Mouse (Mus musculus) cortical plate, adult 2 months (tissue): ENCODE data around the gene 4930524B15Rik. TPM values are rescaled to one million over a fixed set of nuclear protein-coding genes. Genes with fewer than 3 reads are reported as not detected.
"Not testable (repeated sequence)": the region's sequence is repeated elsewhere in the genome, so short reads cannot be mapped to it uniquely, and the experiment has no call there.

Experiments
- H3K27ac ChIP-seq: fragments of 200-500 bp; 2 replicates; pipeline ENCODE4 v1.5.1; 2012; ENCODE audit warnings: low read length, control low read depth, inconsistent platforms; ENCODE audit not compliant: insufficient read depth
- H3K4me1 ChIP-seq: fragments of 200-500 bp; 2 replicates; pipeline ENCODE4 v1.6.1; 2011; ENCODE audit warnings: low read length; ENCODE audit not compliant: control insufficient read depth, insufficient read depth
- H3K4me3 ChIP-seq: fragments of 200-500 bp; 2 replicates; pipeline ENCODE4 v1.5.1; 2011; ENCODE audit warnings: mild to moderate bottlenecking, low read length, control low read depth; ENCODE audit not compliant: insufficient read depth
- CTCF ChIP-seq: fragments of 200-500 bp; IDR thresholded peaks from 2 replicates; pipeline ENCODE4 v1.5.1; 2011; ENCODE audit warnings: mild to moderate bottlenecking, control low read depth, low read length; ENCODE audit not compliant: insufficient read depth; ENCODE audit errors: extremely low read depth
- POLR2A ChIP-seq: fragments of 200-500 bp; IDR thresholded peaks from 2 replicates; pipeline ENCODE4 v1.6.1; 2011; ENCODE audit warnings: mild to moderate bottlenecking, low read length, control low read depth; ENCODE audit not compliant: insufficient read depth; ENCODE audit errors: extremely low read depth
- polyA plus RNA-seq: library from polyadenylated mRNA; depleted of rRNA; stranded (reverse); fragments of >200 nt; gene quantifications from 2 replicates; pipeline ENCODE4 v1.2.3, GENCODE M21; 2012

The 4930524B15Rik gene
- polyA plus RNA-seq, 1 experiment = 0.15 TPM

DNA sequence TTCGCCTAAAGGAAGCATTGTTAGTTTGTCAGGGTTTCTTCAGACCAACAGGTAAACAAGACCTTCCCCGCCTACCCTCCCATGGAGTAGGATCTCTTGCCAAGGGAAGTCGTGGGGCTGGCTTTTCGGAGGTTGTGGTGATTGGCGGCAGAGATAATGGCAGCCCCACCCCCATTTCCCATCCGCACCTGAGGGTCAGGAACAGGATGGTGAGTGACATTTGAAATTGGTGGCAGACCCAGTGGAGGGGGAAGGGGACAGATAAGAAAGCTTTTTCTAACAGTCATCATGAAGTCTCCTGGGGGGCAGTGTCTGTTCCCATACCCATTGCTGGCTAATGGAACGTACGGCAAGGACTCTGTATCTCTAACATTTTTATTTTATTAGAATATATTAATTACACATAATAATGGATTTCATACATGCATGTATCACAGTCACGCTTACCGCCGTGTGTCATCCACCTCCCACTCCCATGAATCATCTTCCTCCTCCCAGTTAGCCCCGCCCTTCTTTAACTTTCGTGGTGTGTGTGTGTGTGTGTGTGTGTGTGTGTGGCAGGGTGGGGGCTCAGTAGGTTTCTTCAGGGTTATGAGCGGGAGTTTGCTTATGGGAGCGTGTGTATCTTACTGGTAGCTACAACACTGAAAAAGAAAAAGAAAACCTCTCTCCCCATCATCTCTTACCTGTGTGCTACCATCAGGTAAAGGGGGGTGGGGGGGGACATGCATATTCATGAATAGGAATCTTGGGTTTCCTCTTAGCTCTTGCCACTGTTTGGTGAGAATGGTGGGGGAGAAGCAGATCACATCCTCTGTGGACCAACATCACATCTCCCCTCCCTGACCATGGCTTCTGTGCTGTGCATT, 16.7 kb upstream of the 4930524B15Rik start:
- peak overlapping the region; percentile 36 for H3K4me3 ChIP-seq
- no peaks in the 10 kb centered on the region for H3K4me1 ChIP-seq
- no peak overlapping the region for H3K27ac ChIP-seq
- no peak for TF ChIP-seq CTCF
- TF ChIP-seq POLR2A = no peak

DNA sequence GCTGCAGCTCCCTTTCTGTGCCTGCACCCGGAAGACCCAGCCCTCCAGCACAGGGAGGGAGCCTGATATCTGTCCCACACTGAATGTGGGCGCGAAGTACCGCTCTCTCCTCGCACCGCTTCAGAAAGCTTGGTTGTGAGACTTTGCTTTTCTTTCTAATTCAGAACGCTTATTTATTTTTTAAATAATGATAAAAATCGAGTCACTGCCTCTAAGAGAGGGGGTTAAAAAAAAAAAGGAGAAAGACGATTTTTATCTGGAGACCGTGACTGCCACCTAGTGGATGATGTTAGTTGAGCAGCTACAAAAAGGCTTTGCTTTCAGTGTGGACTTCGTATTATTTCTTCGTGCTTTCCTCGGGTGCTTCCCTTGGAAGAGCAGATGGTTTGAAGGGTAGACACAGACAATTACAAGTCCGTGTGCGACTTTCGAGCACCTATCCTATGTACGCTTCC, 16.0 kb upstream of the 4930524B15Rik start:
- Histone ChIP-seq H3K27ac (no peak overlapping the region), H3K4me1 (no peaks in the 10 kb centered on the region), H3K4me3 (peak overlapping the region; percentile 36)
- TF ChIP-seq POLR2A (no peak), CTCF (peak; percentile 52; the same call in 1 of the 2 replicates)

DNA sequence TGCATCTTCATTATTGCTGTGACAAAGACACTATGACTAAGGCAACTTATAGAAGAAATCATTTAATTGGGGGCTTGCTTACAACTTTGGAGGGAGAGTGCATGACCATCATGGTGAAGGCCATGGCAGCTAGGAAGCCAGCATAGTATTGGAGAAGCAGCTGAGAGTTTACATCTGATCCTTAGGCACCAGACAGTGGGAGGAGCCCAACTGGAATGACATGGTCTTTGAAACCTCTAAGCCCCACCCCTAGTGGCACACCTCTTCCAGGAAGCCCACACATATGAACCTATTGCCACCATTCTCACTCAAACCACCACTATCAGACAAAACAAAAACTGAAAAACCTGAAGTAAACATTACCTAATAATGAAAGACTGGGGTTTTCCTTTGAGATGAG, 5.3 kb upstream of the 4930524B15Rik start:
- Histone ChIP-seq H3K27ac (no peak overlapping the region), H3K4me3 (no peak overlapping the region), H3K4me1 (no peaks in the 10 kb centered on the region)
- TF ChIP-seq CTCF = no peak
- TF ChIP-seq POLR2A = no peak

DNA sequence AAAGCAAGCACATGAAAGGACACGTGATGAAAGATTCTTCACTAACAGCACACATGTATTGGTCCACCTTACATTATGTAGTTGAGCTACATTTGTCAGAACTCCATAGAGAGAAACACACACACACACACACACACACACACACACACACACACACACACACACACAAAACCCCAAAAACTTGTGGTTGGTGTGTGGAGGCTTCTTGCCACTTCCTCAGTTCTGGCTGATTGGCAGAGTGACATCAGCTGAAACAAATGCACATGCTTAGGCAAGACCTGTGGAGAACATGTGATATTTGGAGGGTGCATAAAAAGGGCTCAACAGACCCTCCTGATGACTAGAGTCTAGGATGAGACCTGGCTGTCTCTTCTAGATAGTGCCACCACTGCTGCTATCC, 1.4 kb upstream of the 4930524B15Rik start:
- Histone ChIP-seq H3K27ac (no peak overlapping the region), H3K4me1 (no peaks in the 10 kb centered on the region), H3K4me3 (no peak overlapping the region)
- TF ChIP-seq POLR2A (no peak), CTCF (no peak)

DNA sequence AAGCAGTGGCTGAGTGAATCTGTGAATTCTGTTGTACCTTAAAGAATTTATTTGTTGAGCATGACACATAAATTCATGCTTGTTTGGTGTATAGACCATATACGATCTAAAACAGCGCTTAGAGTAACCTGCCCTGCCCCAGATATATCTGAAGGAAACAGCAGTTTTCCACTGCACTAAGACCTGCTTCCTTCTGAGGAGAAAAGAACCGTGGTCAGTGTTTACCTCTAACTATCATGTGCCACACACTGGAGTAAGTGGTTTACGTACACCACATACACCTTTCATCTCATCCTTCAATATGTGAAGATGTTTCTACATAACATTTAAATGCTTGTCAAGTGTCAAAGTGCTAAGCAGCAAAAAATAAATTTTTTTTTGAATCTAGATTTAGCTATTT, 8.7 kb downstream of the 4930524B15Rik start:
- no peak overlapping the region for H3K27ac ChIP-seq
- TF ChIP-seq CTCF (no peak), POLR2A (no peak)
- H3K4me1 ChIP-seq = no peaks in the 10 kb centered on the region
- H3K4me3 ChIP-seq = no peak overlapping the region

DNA sequence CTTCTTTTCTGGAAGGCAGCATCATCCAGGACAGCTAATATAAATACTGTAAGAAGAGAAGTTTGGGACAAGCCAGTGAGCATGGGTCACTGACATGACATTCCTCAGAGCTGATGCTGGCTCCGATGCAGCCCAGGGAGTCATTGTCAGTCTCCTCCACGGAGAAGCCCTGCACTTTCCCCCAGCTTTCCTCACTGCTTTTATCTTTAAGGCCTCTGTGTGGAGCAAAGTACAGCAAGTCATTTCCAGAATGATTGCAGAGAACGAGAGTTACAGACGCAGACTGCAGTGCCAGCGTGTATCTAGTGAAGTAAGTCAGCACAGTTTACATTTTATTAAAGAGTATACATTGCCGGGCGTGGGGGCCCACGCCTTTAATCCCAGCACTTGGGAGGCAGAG, 9.4 kb downstream of the 4930524B15Rik start:
- no peak overlapping the region for H3K27ac ChIP-seq
- no peak overlapping the region for H3K4me3 ChIP-seq
- TF ChIP-seq CTCF = no peak
- no peak for TF ChIP-seq POLR2A
- H3K4me1 ChIP-seq = no peaks in the 10 kb centered on the region

DNA sequence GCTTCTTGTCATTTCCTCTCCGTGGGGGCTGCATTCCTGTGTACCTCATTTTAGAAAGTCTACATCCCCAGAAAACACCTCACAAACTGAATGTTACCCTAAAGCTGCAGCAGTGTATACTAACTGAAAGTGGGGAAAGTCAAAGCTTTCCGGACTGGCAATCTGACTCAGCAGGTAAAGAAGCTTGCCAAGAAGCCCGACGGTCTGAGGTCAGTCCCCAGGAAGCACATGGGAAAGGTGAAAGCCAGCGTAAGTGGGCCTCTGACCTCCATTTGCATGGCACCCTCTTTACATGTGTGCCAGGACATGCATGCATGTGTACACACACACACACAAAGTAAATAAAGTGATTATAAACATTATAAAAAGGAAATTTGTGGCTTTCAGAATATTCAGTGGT, 10.3 kb downstream of the 4930524B15Rik start:
- TF ChIP-seq POLR2A = no peak
- no peak for TF ChIP-seq CTCF
- Histone ChIP-seq H3K4me3 (no peak overlapping the region), H3K27ac (no peak overlapping the region), H3K4me1 (no peaks in the 10 kb centered on the region)

DNA sequence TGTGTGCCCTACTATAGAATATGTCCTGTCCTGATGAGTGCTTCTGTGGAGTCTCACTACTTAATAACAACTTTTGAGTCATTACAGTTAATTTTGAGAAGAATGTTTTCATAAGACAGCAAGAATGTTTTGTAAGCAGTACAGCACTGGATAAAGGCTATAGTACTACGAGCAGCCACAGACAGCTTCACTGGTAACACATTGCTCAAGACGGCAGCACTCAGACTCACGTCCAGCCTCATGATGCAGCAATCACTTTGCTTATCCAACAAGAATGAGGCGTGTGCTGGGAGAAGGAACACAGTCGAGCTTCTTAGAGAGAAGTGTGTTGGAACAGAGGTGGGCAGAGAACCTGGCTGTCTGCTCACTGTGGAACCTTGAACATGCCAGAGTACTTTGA, 10.7 kb downstream of the 4930524B15Rik start:
- no peak overlapping the region for H3K27ac ChIP-seq
- no peaks in the 10 kb centered on the region for H3K4me1 ChIP-seq
- H3K4me3 ChIP-seq = no peak overlapping the region
- TF ChIP-seq CTCF = no peak
- no peak for TF ChIP-seq POLR2A

DNA sequence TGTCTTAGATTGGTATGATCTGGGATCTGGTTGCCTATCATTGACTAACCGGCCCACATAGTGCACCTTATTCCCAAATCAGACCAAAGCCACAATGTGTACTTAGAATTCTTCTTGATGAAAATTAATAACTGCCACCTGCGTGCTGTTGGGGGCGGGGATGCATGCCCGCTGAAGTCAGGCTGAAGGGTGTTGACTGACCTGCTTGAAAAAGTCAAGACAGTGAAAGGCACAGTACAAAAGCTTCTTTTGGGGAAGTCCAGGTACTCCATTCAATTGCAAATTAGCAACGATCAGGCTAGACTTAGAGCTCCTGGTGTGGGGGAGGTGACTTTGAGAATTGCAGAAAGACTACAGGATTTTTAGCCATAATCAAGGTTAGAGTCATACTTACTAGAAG, 14.7 kb downstream of the 4930524B15Rik start:
- not testable (repeated sequence) for H3K4me3 ChIP-seq, H3K27ac ChIP-seq, H3K4me1 ChIP-seq

DNA sequence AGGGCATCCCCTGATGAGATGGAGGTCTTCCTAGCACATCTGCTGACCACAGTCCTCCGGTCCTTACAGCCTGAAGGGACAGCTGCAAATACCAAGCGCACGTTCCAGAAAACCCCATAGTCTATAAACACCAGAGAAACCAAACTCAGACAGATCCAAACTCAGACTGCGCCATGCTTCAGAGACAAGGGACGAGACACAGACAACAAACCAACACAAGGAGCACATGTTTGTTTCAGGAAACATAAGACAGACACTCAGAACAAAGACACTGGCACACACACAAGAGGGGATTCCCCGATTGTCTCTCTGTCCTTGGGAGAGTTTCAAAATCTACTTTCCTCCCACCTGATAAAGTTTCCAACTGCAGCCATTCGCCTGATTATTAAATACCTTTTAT, 16.4 kb downstream of the 4930524B15Rik start:
- Histone ChIP-seq H3K27ac (no peak overlapping the region), H3K4me1 (no peaks in the 10 kb centered on the region), H3K4me3 (no peak overlapping the region)
- TF ChIP-seq CTCF (no peak), POLR2A (no peak)

DNA sequence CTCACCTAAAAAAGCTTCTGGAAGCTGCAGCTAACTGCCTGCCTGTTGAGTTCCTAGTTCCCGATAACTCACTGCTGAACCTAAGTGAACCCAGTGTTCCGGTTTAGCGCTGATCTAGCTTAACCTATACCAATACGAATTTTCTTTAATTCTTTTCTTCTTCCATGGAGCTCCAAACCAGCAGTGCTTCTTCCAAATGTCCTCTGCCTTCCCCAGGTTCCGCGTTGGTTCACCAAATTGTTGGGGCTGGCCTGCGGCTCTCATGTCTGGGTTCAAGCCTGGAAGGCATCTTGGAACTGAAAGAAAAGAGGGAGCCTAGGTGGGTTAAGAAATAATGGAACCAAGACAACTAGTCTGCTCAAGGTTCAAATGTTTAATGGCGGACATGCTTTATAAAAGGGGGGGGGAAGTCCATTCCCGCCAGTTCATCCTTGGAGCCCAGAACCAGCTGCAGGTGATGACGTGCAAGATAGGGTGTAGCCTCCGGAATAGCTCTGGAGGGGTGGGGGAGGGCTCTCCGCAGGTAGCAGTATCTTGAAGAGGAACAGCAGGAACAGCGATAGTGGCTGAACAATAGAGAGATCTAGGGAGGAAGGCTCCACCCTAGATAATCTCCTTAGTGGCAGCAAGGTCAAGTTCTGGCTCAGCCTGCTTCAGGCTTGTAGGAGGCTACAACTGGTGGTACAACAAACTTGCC, 17.0 kb downstream of the 4930524B15Rik start:
- not testable (repeated sequence) for H3K27ac ChIP-seq, H3K4me3 ChIP-seq, H3K4me1 ChIP-seq
